Mouse (Mus musculus): ENCODE results near the gene AI661453. TPM values are rescaled to one million over a fixed set of nuclear protein-coding genes. Genes with fewer than 3 reads are reported as not detected.
A peak's percentile ranks its signal among the peaks of the same experiment; 100 is the strongest.
"Not testable (repeated sequence)": the region's sequence is repeated elsewhere in the genome, so short reads cannot be mapped to it uniquely, and the experiment has no call there.

The AI661453 gene
- polyA plus RNA-seq, 1 experiment, result 2.8 TPM

- Histone ChIP-seq H3K4me3 (ENCODE audit: insufficient read depth, low read length) (no peak overlapping the region), H3K4me1 (ENCODE audit: control insufficient read depth, insufficient read depth, low read length) (no peaks in the 10 kb centered on the region), H3K27ac (ENCODE audit: insufficient read depth, low read depth, low read length) (no peak overlapping the region)
- TF ChIP-seq POLR2A (IDR thresholded peaks at IDR 0.05; ENCODE audit: borderline replicate concordance, low read depth, low read length) (no peak), CTCF (IDR thresholded peaks at IDR 0.05; ENCODE audit: low read depth, low read length) (no peak)
These were observed 56.3 kb downstream of the AI661453 start for GRCm38 (mm10) chr17:47492731-47493130.

DNA sequence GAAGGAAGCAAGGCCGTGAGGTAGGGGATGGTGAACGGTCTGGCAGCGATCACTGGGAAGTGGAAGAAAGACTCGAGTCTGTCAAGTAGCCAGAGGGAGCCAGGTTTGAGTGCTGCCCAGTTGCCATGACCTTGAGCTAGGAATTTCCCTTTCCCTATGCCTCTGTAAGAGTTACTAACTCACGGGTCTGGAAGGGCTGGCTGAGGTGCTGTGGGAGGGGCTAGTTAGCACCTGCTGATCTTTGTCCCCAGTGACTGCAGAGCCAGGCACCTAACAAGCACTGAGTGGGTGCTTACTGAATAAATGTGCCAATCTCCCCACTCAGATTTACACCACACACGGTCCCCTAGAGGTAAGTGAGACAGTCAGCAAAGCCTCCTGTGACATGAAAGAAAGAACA is 57.2 kb downstream of the AI661453 start:
- Histone ChIP-seq H3K4me3 (ENCODE audit: insufficient read depth, low read length) (no peak overlapping the region), H3K4me1 (ENCODE audit: control insufficient read depth, insufficient read depth, low read length) (no peaks in the 10 kb centered on the region), H3K27ac (ENCODE audit: insufficient read depth, low read depth, low read length) (no peak overlapping the region)
- TF ChIP-seq CTCF (IDR thresholded peaks at IDR 0.05; ENCODE audit: low read depth, low read length), result no peak
- no peak for TF ChIP-seq POLR2A (IDR thresholded peaks at IDR 0.05; ENCODE audit: borderline replicate concordance, low read depth, low read length)

- peaks cover 1% of the 10 kb centered on the region; the same call in 1 of the 2 replicates for H3K4me1 ChIP-seq (ENCODE audit: control insufficient read depth, insufficient read depth, low read length)
- TF ChIP-seq POLR2A (IDR thresholded peaks at IDR 0.05; ENCODE audit: borderline replicate concordance, low read depth, low read length), result no peak
- TF ChIP-seq CTCF (IDR thresholded peaks at IDR 0.05; ENCODE audit: low read depth, low read length), result no peak
- no peak overlapping the region for H3K4me3 ChIP-seq (ENCODE audit: insufficient read depth, low read length)
- H3K27ac ChIP-seq (ENCODE audit: insufficient read depth, low read depth, low read length), result no peak overlapping the region
These were observed 57.7 kb downstream of the AI661453 start for GRCm38 (mm10) chr17:47494132-47494531.

GRCm38 (mm10) chr17:47501531-47501930 is 65.1 kb downstream of the AI661453 start:
- Histone ChIP-seq H3K4me1 (ENCODE audit: control insufficient read depth, insufficient read depth, low read length) (peaks cover 37% of the 10 kb centered on the region), H3K27ac (ENCODE audit: insufficient read depth, low read depth, low read length) (peak overlapping the region; percentile 15; the same call in 1 of the 2 replicates), H3K4me3 (ENCODE audit: insufficient read depth, low read length) (peak overlapping the region; percentile 87)
- TF ChIP-seq CTCF (IDR thresholded peaks at IDR 0.05; ENCODE audit: low read depth, low read length) (no peak), POLR2A (IDR thresholded peaks at IDR 0.05; ENCODE audit: borderline replicate concordance, low read depth, low read length) (no peak)

GRCm38 (mm10) chr17:47501946-47502706 is 65.7 kb downstream of the AI661453 start, which contains the start of gene Taf8:
TSS of gene Taf8 (minus strand) at chr17:47502292.
- H3K4me1 ChIP-seq (ENCODE audit: control insufficient read depth, insufficient read depth, low read length), result peaks cover 40% of the 10 kb centered on the region
- H3K27ac ChIP-seq (ENCODE audit: insufficient read depth, low read depth, low read length), result peak within 1 kb of the TSS; percentile 77
- peak within 1 kb of the TSS; percentile 87 for H3K4me3 ChIP-seq (ENCODE audit: insufficient read depth, low read length)
- TF ChIP-seq CTCF (IDR thresholded peaks at IDR 0.05; ENCODE audit: low read depth, low read length) (no peak), POLR2A (IDR thresholded peaks at IDR 0.05; ENCODE audit: borderline replicate concordance, low read depth, low read length) (no peak; the same call in 1 of the 2 replicates)

- H3K4me3 ChIP-seq (ENCODE audit: insufficient read depth, low read length), result not testable (repeated sequence)
- peaks cover 45% of the 10 kb centered on the region for H3K4me1 ChIP-seq (ENCODE audit: control insufficient read depth, insufficient read depth, low read length)
- H3K27ac ChIP-seq (ENCODE audit: insufficient read depth, low read depth, low read length), result peak overlapping the region; percentile 75
These were observed 66.3 kb downstream of the AI661453 start for GRCm38 (mm10) chr17:47502707-47503045.

DNA sequence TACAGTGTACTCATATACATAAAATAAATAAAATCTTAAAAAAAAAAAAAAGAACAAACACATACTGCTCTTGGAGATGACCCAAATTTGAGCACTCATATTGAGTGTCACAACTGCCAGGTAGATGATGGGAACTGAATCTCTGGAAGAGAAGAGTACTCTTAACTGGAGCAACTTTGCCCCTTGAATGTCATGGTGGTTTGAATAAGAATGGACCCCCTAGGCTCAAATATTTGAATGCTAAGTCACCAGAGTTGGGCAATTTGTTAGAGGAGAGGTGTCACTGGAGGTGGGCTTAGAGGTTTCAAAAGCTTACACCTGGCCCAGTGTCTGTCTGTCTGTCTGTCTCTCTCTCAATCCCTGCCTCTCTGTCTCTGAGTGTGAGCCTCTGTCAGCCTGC is 67.3 kb downstream of the AI661453 start:
- TF ChIP-seq CTCF (IDR thresholded peaks at IDR 0.05; ENCODE audit: low read depth, low read length) (no peak), POLR2A (IDR thresholded peaks at IDR 0.05; ENCODE audit: borderline replicate concordance, low read depth, low read length) (no peak)
- peaks cover 49% of the 10 kb centered on the region for H3K4me1 ChIP-seq (ENCODE audit: control insufficient read depth, insufficient read depth, low read length)
- H3K4me3 ChIP-seq (ENCODE audit: insufficient read depth, low read length), result no peak overlapping the region
- no peak overlapping the region for H3K27ac ChIP-seq (ENCODE audit: insufficient read depth, low read depth, low read length)

DNA sequence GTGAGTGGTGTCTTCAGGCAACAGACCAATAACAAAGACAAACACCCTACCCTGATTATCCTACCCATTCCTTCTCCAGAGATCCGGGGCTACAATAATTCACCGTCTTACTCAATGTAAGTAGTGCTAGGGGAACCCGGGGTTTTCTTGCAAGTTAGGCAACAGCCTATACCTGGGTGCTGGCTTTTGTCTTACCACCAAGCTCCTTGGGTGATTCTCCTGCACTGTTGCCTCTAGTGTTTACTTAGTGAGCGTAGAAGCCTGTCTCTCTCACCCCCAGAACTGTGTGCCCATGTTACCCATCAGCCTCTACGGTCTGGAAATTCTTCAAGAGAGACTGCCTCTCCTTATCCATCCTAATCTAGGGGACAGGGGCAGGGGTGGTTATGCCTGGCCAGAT is 67.8 kb downstream of the AI661453 start:
- H3K27ac ChIP-seq (ENCODE audit: insufficient read depth, low read depth, low read length), result no peak overlapping the region
- H3K4me1 ChIP-seq (ENCODE audit: control insufficient read depth, insufficient read depth, low read length), result peaks cover 47% of the 10 kb centered on the region
- peak overlapping the region; percentile 55; the same call in 1 of the 2 replicates for H3K4me3 ChIP-seq (ENCODE audit: insufficient read depth, low read length)
- TF ChIP-seq CTCF (IDR thresholded peaks at IDR 0.05; ENCODE audit: low read depth, low read length) (no peak), POLR2A (IDR thresholded peaks at IDR 0.05; ENCODE audit: borderline replicate concordance, low read depth, low read length) (no peak)

- Histone ChIP-seq H3K4me3 (ENCODE audit: insufficient read depth, low read length) (peak within 1 kb of the TSS; percentile 55), H3K4me1 (ENCODE audit: control insufficient read depth, insufficient read depth, low read length) (peaks cover 47% of the 10 kb centered on the region), H3K27ac (ENCODE audit: insufficient read depth, low read depth, low read length) (peak within 1 kb of the TSS; percentile 35; the same call in 1 of the 2 replicates)
- TF ChIP-seq POLR2A (IDR thresholded peaks at IDR 0.05; ENCODE audit: borderline replicate concordance, low read depth, low read length) (no peak), CTCF (IDR thresholded peaks at IDR 0.05; ENCODE audit: low read depth, low read length) (no peak)
These were observed 68.5 kb downstream of the AI661453 start, which contains the start of gene Ccnd3 for GRCm38 (mm10) chr17:47504941-47505346. TSS of gene Ccnd3 (plus strand) at chr17:47505051.

DNA sequence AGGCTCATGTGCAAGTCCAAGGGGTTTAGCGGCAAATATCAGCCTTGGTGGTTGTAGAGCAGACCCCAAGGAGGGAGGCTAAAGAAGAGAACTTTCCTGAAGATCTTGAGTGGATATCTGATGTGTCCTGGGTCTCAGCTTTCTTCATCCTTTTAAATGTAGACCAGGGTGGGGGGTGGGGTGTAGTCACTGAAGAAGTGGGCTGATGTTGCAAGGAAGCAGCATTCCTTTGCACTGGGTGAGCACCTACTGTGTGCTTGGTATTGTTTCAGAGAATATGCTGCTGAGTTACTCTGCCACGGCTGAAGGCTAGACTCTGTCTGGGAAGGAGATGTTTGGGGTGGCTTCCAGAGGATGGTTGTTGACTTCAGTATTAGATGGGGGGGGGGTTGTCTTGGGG is 69.2 kb downstream of the AI661453 start:
- TF ChIP-seq POLR2A (IDR thresholded peaks at IDR 0.05; ENCODE audit: borderline replicate concordance, low read depth, low read length) (no peak), CTCF (IDR thresholded peaks at IDR 0.05; ENCODE audit: low read depth, low read length) (no peak)
- Histone ChIP-seq H3K27ac (ENCODE audit: insufficient read depth, low read depth, low read length) (no peak overlapping the region), H3K4me3 (ENCODE audit: insufficient read depth, low read length) (peak overlapping the region; percentile 55), H3K4me1 (ENCODE audit: control insufficient read depth, insufficient read depth, low read length) (peaks cover 47% of the 10 kb centered on the region)

All from bone marrow macrophage, adult 2 months (primary cell).